ENCODE assay signal across 8 mouse cellular contexts in the genomic region with DNA sequence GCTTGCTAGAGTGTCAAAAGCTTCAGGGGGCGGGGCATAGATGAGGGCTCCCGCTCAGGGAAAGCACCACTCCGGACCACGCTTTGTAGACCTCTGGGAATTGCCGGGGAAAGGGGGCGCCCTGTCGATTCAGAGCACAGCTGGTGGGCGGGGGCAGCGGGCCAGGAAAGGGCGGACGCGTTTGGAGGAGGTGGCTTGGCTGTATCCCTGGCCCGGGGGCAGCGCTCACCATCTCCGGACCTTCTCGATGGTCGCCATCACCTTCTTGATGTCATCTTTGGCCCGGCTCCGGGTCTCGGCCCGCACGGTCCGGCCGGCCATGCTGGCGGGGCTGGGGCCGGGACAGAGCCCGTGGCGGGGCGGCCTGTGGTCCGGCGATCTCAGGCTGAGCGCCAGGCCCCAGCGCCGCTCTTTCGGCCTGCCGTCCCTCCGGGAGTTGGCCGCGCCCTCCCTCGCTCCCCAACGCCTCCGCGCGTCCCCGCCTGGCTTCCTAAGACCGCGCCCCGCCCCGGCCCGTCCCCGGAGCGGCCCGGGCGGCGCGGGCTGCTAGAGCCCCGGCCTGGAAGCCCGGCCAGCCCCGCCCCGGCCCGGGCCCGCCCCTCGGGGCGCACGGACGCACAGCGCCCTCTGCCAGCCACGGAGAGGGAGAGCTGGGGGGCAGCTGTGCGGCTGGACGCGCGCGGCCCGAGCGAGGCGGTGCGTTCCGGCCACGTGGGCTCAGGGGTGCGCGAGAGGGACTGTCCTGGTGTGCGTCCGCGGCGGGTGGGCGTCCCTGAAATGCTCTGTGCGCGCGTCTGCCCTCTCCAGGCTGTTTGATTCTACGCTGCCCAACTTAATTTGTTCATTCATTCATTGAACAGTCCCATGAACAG. TPM values are rescaled to one million over a fixed set of nuclear protein-coding genes. Genes with fewer than 3 reads are reported as not detected.
DNase-seq lines count a peak whose midpoint lies in the region; ATAC-seq and TF ChIP-seq lines count a peak whose summit lies in the region.

A gene (minus strand): TSS at position 727 of the 872 bp plus-strand sequence.

- H3K4me1 ChIP-seq in embryonic facial prominence, embryonic 10.5 days = peaks cover 78% of the 10 kb centered on the region
- peaks cover 9% of the 10 kb centered on the region; the same call in 1 of the 2 replicates for H3K4me1 ChIP-seq in intestine, postnatal 0 days (replicated peaks; ENCODE audit: control insufficient read depth, insufficient read depth, low read length)
- peaks cover 57% of the 10 kb centered on the region for H3K4me1 ChIP-seq in limb, embryonic 10.5 days
- peaks cover 32% of the 10 kb centered on the region for H3K4me1 ChIP-seq in midbrain, embryonic 12.5 days

- peaks cover 36% of the 10 kb centered on the region for H3K36me3 ChIP-seq in embryonic facial prominence, embryonic 10.5 days (replicated peaks)
- peaks cover 24% of the 10 kb centered on the region; the same call in 1 of the 2 replicates for H3K36me3 ChIP-seq in intestine, postnatal 0 days (ENCODE audit: control insufficient read depth, insufficient read depth)
- H3K36me3 ChIP-seq in limb, embryonic 10.5 days = peaks cover 38% of the 10 kb centered on the region
- H3K36me3 ChIP-seq in midbrain, embryonic 12.5 days = peaks cover 28% of the 10 kb centered on the region

- TF ChIP-seq CTCF in intestine, postnatal 0 days (IDR thresholded peaks at IDR 0.05; ENCODE audit: low read depth) = peak; percentile 80

- H3K4me3 ChIP-seq in embryonic facial prominence, embryonic 10.5 days = peak within 1 kb of the TSS; percentile 83
- peak within 1 kb of the TSS; percentile 80 for H3K4me3 ChIP-seq in intestine, postnatal 0 days (ENCODE audit: low read depth, low read length)
- peak within 1 kb of the TSS; percentile 82 for H3K4me3 ChIP-seq in limb, embryonic 10.5 days
- H3K4me3 ChIP-seq in midbrain, embryonic 12.5 days = peak within 1 kb of the TSS; percentile 73

- DNase-seq in 3134 (ENCODE audit: extremely low read depth, insufficient read length, low spot score) = peak; percentile 93
- peak; percentile 96 for DNase-seq in adrenal gland, postnatal 14 days
- peak; percentile 96 for DNase-seq in embryonic facial prominence, embryonic 10.5 days (ENCODE audit: low spot score)
- DNase-seq in gonadal fat pad, adult 2 months (ENCODE audit: low read depth) = no peak
- DNase-seq in limb, embryonic 10.5 days (ENCODE audit: low spot score) = peak; percentile 92
- peak; percentile 79 for DNase-seq in skeletal muscle tissue, adult 2 months (ENCODE audit: low read depth, low spot score)

- ATAC-seq in intestine, postnatal 0 days = peak; percentile 81
- ATAC-seq in midbrain, embryonic 12.5 days (ENCODE audit: low FRiP score, low read depth) = peak; percentile 86

- H3K4me2 ChIP-seq in intestine, postnatal 0 days (replicated peaks; ENCODE audit: low read depth) = peak within 1 kb of the TSS; percentile 86
- peak within 1 kb of the TSS; percentile 64 for H3K4me2 ChIP-seq in midbrain, embryonic 12.5 days (replicated peaks)

- H3K9me3 ChIP-seq in embryonic facial prominence, embryonic 10.5 days = no peaks in the 10 kb centered on the region
- no peaks in the 10 kb centered on the region for H3K9me3 ChIP-seq in intestine, postnatal 0 days (ENCODE audit: control insufficient read depth)
- H3K9me3 ChIP-seq in limb, embryonic 10.5 days (replicated peaks) = no peaks in the 10 kb centered on the region
- no peaks in the 10 kb centered on the region for H3K9me3 ChIP-seq in midbrain, embryonic 12.5 days

- H3K9ac ChIP-seq in intestine, postnatal 0 days (ENCODE audit: low read depth, low read length) = peak within 1 kb of the TSS; percentile 77
- peak within 1 kb of the TSS; percentile 84 for H3K9ac ChIP-seq in midbrain, embryonic 12.5 days (replicated peaks)

- peak within 1 kb of the TSS; percentile 98 for H3K27ac ChIP-seq in embryonic facial prominence, embryonic 10.5 days (replicated peaks)
- H3K27ac ChIP-seq in intestine, postnatal 0 days (ENCODE audit: low read depth, low read length) = peak within 1 kb of the TSS; percentile 95
- H3K27ac ChIP-seq in limb, embryonic 10.5 days = peak within 1 kb of the TSS; percentile 98
- peak within 1 kb of the TSS; percentile 97 for H3K27ac ChIP-seq in midbrain, embryonic 12.5 days (replicated peaks)

- under 1% methylated on average over 89 of the region's 90 CpGs for WGBS in embryonic facial prominence, embryonic 10.5 days
- WGBS in intestine, postnatal 0 days = under 1% methylated on average over 71 of the region's 90 CpGs
- WGBS in limb, embryonic 10.5 days = under 1% methylated on average over 90 of the region's 90 CpGs
- under 1% methylated on average over 89 of the region's 90 CpGs for WGBS in midbrain, embryonic 12.5 days

- H3K27me3 ChIP-seq in embryonic facial prominence, embryonic 10.5 days (replicated peaks; ENCODE audit: low read depth, poor library complexity, severe bottlenecking) = no peaks in the 10 kb centered on the region
- H3K27me3 ChIP-seq in intestine, postnatal 0 days (replicated peaks; ENCODE audit: control insufficient read depth, insufficient read depth, low read length) = no peaks in the 10 kb centered on the region
- no peaks in the 10 kb centered on the region for H3K27me3 ChIP-seq in limb, embryonic 10.5 days (ENCODE audit: low read depth, poor library complexity, severe bottlenecking)
- no peaks in the 10 kb centered on the region for H3K27me3 ChIP-seq in midbrain, embryonic 12.5 days

RNA-seq across cellular contexts. Expression of the gene that starts here (rescaled TPM):
- 64.8 and 69.2 TPM in 2 replicates for total RNA-seq in adrenal gland, postnatal 14 days (2021)
- 60.2 and 70.0 TPM in 2 replicates for polyA plus RNA-seq in embryonic facial prominence, embryonic 10.5 days (2016; fragmentation: Nextera tagmentation; extraction: Ambion mirVana)
- 21.2 and 30.4 TPM in 2 replicates for polyA plus RNA-seq in gonadal fat pad, adult 2 months (2012; rRNA removed)
- polyA plus RNA-seq in intestine, postnatal 0 days (2015; fragmentation: Nextera tagmentation; extraction: Ambion mirVana) = 26.6 and 27.7 TPM in 2 replicates
- 77.9 and 79.5 TPM in 2 replicates for polyA plus RNA-seq in limb, embryonic 10.5 days (2016; fragmentation: Nextera tagmentation; extraction: Ambion mirVana)
- 79.0 and 79.2 TPM in 2 replicates for polyA plus RNA-seq in midbrain, embryonic 12.5 days (2016; fragmentation: Nextera tagmentation; extraction: Ambion mirVana)
